Mouse (Mus musculus): ENCODE measurements around the gene Cdkn1c.

Gene Cdkn1c

DNA sequence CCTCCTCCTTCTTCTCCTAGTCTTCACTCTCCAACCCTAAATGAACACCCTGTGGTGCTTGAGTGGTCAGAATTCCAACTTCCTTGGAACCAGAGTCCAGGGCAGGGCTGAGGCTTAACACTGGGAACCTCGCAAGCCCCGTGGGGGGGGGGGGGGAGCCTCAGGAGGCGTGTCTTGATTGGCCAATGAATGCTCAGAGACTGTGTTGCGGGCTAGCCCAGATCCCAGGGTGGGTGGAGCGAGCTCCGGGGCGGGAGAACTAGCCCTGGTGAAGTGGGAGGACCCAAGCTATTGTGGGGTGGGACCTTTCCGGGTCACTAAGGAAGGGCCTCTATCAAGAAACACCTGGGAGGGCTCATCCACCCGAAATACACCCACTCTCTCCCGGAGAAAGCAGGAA, 14.0 kb upstream of the Cdkn1c start:
- in situ Hi-C loops (cut with MboI, MseI) = loop anchor here (5.0 kb wide), 2 partner anchors 32 to 328 kb away; no protein-coding TSS in a partner anchor

- in situ Hi-C loops (cut with MboI, MseI) = loop anchor here (5.0 kb wide), 2 partner anchors 34 to 326 kb away; no protein-coding TSS in a partner anchor
Measured at GRCm38 (mm10) chr7:143473347-143474101, 12.7 kb upstream of the Cdkn1c start, which contains the start of gene Slc22a18. TSS of gene Slc22a18 (plus strand) at chr7:143473736.

DNA sequence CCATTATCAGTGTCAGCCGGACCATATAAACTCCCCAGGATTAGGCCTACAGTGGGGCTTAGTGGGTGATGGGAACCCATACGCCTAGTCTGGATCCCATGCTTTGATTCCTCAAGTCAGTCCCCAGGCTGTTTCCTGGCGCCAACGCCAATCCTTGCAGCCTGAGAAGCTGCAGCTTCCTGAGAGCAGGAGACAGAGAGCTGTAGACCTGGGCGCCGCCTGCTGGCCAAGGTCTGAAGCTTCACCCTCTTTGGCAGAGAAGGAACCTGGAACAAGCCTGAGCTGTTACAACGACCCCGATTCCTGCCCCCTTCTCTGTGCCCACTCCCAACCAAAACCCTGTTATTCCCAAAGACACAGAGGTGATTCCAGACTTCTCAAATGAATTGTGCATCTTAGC, 9.1 kb upstream of the Cdkn1c start:
- in situ Hi-C loops (cut with MboI, MseI) = loop anchor here (5.0 kb wide), 2 partner anchors 37 to 323 kb away; no protein-coding TSS in a partner anchor

- in situ Hi-C loops (cut with MboI, MseI) = no loop called here
Measured at GRCm38 (mm10) chr7:143467714-143468113, 6.9 kb upstream of the Cdkn1c start.

DNA sequence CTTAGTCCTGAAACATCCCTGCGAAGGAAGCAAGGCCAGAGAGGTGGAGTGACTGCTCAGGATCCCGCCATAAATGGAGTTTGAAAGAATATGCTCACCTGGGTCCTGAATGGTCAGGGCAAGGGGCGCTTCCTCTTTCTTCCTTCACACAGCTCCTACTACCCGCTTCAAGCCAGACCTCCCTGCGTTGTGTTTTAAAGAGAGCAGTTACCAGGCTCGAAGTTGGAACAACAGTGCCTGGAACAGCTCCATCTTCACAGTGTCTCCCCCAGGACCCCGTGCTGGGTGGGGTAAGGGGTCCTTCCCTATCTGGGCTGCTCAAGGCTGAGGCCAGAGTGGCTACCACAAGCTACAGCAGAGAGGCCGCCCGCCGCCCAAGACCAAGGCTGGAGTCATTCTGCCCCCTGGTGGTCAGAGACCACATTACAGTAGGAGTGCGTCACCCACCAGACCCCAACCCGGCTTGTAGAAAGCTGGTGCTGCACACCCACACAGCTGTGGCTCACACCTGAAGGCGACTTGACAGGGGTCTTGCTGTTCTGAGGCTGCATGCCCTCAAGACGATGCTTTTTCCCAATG, 5.3 kb upstream of the Cdkn1c start:
- in situ Hi-C loops (cut with MboI, MseI) = no loop called here

DNA sequence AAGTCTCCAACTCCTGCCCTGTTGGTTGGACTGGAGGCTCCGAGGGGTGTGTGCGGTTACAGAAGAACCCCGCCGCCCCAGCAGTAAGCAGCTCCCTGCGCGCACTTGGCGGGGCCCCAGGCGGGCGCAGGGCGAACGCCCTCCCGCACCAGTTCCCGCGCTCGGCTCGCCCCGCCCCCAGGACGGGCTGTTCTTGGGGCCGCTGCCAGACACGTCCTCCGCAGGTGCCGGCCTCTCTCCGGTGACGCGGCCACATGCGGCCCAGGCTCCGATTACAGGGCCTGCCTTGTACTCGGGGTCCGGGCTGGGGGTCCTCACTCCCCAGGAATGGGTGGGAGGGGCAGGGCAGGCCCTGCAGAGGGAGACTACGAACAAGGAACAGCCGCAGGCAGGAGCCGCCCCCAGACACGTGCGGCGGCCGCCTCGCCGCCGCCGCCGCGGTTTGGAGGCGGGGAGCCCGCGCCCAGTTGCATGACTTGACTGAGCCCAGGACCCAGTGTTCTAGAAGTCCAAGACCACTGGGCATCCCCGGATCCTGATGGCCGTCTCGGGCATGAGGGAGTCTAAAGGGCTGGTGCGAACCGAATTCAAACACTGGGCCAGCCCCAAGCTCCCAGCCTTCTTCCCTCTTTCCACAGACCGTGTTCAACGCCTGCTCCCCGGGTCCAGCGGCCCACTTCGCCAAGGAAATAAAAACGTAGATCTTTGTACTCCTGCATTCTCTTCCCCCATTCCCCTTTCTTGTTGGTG, 4.1 kb upstream of the Cdkn1c start:
- in situ Hi-C loops (cut with MboI, MseI) = no loop called here

- in situ Hi-C loops (cut with MboI, MseI) = no loop called here
Measured at GRCm38 (mm10) chr7:143463865-143464415, 3.1 kb upstream of the Cdkn1c start.

DNA sequence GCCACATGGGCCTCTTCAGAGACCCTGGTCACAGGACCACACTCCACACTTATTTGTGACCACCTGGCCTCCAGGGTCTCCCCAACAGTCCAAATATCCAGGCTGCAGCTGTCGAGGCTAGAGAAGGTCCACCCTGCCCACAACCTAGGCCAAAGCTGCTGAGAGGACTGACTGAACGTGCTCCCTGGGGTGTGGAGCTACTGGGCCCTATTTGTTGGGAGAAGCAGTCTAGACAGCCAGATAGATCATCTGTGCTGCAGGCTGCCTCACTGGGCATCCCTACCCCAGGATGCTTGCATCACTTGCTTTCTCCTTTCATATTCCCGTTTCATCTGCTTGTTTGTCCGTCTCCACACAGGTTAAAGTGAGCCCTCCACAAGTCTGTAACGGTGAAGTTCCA, 1.7 kb upstream of the Cdkn1c start:
- in situ Hi-C loops (cut with MboI, MseI) = no loop called here

DNA sequence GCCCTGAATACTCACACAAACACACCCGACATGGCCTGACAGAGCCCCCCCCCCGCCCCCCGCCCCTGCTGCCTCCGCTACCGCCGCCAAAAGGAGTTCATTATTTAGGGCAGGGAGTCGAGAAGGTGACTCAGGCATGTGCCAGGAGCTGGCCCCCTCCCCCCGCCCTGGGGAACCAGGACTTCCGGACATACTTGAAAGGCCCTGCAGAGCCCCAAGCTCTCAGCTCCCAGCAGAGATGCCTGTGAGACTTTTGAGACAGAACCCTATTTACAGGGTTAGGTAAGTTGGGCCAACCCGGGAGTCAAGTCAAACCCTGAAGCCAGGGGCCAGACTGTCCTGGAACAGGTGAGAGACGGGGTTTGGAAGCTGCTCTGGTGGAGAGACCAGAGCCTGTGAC, 1.1 kb upstream of the Cdkn1c start:
- in situ Hi-C loops (cut with MboI, MseI) = no loop called here

DNA sequence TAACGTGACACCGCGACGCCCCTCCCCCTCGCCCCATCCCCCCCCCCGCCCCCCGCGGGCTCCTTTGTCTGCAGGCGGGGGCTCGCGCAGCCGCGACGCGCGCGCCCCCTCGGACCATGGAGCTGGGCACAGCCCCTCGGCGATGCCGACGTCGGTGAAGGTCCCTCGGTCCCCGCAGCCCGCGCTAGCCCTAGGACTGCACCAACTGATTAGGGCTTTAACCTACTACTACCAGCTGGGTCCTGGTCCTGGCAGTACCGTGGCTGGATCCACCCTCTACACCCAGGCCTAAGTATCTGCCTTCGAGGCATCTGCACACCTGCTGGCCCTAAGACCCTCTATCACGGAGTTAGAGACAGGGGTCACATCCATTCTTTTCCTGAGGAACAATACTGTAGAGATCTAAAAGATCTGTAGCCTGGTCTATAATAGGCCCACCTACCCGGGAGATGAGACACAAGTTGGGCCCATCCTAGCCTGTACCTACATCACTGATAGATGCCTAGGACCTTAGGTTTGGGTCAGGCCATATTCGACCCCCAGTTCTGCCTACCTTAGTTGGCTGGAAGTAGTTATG, 532 bp upstream of the Cdkn1c start:
- in situ Hi-C loops (cut with MboI, MseI) = no loop called here

DNA sequence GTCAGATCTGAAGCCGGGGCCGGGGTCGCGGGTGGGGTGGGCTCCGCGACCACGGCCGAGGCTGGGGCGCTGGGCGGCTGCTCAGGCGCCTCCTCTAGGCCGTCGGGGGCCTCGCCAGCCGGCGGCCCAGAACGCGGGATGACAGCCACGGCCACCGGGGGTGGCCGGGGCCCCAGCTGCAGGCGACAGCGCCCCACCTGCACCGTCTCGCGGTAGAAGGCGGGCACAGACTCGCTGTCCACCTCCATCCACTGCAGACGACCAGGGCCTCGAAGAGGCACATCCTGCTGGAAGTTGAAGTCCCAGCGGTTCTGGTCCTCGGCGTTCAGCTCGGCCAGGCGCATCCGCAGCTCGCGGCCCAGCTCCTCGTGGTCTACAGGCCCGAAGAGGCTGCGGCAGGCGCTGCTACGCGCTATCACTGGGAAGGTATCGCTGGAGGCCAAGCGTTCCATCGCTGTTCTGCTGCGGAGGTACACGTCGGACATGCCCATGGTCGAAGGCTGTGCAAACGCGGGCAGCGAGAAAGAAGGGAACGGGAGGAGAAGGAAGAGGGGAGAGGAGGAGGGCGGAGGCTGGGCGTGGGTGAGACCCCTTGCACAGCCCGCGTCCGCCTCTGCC, 524 bp downstream of the Cdkn1c start:
- in situ Hi-C loops (cut with MboI, MseI) = no loop called here

- in situ Hi-C loops (cut with MboI, MseI) = no loop called here
Measured at GRCm38 (mm10) chr7:143459332-143460211, 1.3 kb downstream of the Cdkn1c start.

DNA sequence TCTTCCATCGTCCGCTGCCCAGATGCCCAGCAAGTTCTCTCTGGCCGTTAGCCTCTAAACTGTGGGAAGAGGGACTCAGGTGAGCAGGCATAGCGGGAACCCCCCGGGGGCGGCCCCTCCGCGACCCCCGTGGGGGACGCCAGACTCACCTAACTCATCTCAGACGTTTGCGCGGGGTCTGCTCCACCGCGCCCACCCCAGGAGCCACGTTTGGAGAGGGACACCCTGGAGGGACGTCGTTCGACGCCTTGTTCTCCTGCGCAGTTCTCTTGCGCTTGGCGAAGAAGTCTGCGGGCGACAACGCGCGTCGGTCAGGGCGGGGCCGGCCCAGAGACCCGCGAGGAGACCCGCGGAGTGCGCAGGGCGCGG, 1.9 kb downstream of the Cdkn1c start:
- in situ Hi-C loops (cut with MboI, MseI) = no loop called here

DNA sequence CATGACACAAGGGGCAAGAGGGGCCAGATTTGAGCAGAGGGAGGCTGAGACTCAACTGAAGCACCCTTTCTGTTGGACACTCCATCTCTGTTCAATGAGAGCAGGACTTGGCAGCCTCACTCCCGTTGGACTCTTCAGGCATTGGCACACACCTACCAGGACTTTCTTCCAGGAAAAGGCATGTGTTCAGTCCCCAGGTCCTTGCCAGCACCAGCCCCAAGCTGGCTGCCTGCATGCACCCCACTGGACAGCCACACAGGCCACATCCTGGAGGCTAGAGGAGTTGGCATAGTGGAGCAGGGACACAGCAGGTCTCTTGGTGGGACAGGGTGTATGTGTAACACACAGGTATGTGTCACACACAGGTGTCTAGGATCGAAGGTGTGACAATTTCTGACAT, 13.7 kb downstream of the Cdkn1c start:
- in situ Hi-C loops (cut with MboI, MseI) = no loop called here

DNA sequence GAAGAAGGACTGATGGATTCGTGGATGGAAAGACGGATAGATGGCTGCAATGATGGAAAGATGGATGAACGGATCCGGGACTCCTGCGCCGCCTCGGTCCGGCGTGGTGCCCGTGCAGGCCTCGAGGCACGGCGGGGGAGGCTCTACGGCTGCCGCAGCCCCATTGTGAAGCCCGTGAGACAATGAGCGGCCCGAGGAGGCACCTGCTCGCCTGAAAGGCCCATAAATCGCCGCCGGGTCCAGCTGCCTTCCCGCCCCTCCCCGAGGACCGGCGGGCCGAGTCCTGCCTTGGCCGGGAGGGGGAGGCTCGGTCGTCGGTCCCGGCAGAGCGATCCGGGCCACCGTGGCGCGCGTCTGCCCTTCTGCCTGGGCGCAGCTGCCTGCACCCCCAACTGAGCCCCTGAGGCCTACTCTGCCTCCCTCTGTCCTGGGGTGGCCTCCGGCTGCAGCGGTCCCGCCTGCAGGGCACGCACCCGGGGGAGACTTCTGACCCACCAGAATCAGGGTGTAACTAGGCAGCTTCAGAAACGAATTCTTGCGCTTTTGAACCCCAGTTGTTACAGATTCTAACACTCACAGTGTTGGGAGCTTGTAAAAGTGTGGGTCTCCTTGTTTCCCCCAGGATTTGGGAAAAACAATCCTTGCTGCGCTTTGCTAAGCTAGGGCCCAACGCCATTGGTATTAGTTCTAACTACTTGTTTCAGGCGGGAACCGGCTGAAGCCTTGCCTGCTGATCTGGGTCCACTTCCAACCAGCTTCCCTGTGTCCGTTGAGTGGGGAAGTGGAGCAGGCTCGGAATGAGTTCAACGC, 15.0 kb downstream of the Cdkn1c start:
- in situ Hi-C loops (cut with MboI, MseI) = no loop called here

GRCm38 (mm10) chr7:143444955-143445648, 15.7 kb downstream of the Cdkn1c start:
- in situ Hi-C loops (cut with MboI, MseI) = no loop called here

DNA sequence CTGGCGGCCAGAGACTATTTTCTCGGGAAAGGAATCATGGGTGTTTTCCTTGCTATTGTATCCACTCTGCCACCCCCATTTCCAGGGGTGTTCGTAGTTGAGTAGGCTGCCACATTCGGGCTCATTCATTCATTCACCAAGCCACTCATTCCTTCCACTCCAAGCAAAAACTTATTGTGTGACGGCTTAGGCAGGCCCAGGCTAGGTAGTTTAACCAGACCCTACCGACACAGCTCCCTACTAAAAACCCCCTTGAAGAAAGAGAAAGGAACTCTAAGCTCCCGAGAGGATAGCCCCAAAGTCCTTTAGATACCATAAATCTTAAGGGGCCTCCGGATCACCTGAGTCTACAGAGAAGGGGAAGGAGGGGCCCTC, 16.3 kb downstream of the Cdkn1c start:
- in situ Hi-C loops (cut with MboI, MseI) = no loop called here

- in situ Hi-C loops (cut with MboI, MseI) = no loop called here
Measured at GRCm38 (mm10) chr7:143438965-143439364, 21.9 kb downstream of the Cdkn1c start.
